Mouse (Mus musculus): Measurements from ENCODE around the gene Pappa.

The Pappa gene

DNA sequence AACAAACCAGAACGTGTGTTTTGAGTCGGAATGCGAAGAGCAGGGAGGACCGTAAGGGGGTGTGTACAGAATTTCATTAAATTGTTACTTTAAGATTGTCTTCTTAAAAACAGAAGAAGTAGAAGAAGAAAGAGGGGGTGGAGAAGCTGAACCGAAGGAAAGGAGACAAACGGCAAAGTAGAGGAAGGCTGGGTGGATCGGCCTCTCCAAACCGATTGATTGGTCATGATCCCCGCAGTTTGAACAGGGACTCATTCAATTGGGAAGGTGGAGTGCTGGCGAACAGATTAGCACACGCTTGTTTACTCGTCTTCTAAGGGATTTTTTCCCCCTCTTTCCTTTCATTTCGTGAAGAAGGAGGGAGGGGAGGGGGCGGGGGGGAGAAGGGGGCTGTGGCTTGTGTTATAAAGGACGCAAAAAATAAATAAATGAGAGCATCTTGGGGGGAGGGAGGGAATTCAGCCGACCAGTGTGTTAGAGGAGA lies at the start of gene Pappa:
TSS of gene Pappa (plus strand) at position 434 of the 484 bp plus-strand sequence.
- DNase-seq, result no peak

DNA sequence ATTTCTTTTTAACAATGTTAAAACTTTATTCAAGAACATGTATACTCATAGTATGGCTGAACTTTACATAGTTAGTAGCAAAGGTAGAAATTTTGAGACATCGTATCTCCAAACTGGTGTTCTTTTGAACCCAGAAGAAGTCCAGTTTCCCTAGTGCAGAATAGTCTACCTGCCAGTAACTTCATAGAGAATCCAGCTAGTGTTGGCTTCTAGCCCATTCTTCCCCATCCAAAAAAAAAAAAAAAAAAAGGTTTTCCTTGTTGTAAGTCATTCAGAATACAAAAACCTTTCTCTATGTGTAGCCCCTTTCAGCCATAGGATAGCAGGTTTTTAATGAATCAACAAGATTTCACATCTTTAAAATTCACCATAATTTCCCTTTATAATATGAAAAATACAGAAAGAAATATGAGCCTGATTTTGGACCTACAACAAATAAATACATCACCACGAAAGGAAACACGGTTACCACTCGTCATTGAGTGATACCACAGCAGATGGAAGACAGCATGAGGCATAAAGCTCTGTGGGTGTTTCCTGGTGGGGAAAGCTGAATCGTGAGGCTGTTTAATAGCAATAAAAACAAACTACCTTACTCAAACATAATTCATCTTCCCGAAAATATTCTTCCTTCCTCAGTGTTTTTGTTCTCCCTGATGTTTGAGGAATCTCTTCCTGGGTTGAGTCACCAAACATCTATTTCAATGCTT lies 45.9 kb upstream of the Pappa start:
- DNase-seq, result no peak

DNA sequence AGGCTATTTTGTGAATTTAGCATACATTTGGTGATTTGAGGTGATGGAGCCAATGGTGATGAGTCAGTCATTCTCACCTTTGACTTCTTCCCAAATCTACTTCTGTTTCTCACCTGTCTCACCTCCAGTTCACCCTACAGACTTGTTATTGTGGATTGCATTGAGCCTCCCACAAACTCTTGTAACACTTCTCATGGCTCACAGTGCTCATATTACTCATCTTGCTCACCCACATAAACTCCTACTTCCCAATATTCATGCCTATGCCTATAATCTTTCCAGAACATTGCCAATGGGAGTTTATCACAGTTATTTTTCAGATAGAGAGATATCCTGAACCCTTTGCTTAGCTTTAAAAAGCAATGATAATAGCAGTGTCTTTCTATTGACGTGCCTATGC lies 37.1 kb upstream of the Pappa start:
- no peak for DNase-seq

DNA sequence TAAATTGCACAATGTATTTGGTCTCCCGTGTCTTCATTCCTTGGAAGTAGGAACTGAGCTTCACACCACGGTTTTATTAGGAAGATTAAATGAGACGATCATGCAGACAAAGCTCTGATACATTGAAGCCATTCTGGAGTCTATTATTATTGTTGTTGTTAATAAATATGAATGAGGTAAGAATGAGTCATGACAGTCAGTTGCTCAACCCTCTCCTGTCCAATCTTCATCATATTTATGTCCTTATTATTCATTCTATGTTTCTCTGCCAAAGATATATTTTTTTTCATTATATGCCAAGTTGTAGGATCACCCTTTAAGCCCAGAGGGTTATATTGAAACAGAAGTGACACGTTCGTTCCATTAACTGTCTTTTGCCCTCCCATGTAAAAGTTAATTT lies 36.4 kb upstream of the Pappa start:
- no peak for DNase-seq

DNA sequence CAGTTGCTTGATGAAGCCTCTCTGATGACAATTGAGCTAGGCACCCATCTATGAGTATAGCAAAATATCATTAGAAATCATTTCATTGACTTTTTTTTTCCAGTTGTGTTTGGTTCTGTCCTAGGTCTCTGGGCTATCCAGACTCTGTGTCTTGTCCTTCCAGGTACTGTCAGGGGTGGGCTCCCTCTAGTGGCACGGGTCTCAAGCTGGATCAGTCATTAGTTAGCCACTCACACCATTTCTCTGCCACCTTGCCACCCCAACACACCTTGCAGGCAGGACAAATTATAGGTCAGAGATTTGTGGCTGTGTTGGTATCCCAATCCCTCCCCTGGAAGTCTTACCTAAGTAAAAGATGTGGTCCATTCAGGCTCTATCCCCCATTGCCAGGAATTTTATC lies 31.8 kb upstream of the Pappa start:
- DNase-seq, result no peak

DNA sequence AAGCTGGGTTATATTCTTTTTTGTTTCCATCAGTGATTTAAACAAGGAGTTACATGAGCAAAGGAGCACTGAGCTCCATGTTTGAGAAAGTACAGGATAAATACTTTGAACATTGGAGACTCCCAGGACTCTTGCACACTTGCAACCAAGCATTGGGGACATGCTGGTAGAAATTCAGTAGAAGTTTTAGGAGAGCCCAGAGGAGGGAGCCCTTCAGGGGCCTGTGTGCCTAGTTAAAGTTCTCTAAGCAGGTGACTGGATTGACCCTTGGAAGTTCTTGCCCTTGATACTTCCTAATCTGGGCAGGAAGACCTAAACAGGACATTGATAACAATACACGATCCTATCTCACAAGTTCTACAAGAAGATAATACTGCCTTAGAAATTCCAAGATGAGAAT lies 3.6 kb upstream of the Pappa start:
- no peak for DNase-seq

DNA sequence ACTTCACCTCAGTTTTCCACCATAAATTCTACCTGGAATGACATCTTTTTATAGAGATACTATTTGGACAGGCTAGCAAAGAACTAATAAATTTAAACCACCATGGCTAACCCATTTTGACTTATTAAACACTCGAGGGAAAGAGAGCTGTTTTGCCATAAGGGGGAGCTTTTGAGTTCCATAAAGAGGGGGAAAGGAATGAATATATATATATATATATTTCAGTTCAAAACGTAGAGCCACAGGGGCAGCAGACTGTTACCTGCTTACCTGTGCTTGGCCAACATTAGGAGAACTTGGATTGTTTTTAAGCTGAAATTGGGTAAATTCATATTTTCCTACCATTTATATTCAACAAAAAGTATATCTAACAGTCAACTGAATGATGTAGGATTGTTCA lies 1.1 kb upstream of the Pappa start:
- no peak for DNase-seq

DNA sequence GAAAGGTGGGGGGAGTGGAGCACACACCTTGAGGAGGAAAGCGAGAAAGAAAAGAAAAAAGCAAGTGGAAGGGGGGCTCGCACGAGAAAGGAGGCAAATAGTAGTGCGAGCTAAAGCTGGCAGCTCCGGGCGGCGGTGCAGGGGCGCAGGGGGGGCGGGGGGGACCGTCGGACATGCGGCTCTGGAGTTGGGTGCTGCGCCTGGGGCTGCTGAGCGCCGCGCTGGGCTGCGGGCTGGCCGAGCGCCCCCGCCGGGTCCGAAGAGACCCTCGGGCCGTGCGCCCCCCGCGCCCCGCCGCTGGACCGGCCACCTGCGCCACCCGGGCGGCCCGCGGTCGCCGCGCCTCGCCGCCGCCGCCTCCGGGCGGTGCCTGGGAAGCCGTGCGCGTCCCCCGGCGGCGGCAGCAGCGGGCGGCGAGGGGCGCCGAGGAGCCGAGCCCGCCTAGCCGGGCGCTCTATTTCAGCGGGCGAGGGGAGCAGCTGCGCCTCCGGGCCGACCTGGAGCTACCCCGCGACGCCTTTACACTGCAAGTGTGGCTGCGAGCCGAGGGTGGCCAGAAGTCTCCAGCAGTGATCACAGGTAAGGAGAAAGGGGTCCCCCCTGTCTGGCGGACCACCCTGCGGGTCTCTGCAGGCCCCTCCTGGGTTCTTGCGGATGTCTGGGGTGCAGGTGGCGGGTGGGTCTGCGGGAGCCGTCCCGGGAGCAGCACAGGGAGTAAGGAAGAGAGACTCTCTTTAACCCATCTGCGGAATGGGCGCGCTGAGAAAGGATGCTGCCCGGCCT lies 586 bp downstream of the Pappa start:
- DNase-seq, result no peak

DNA sequence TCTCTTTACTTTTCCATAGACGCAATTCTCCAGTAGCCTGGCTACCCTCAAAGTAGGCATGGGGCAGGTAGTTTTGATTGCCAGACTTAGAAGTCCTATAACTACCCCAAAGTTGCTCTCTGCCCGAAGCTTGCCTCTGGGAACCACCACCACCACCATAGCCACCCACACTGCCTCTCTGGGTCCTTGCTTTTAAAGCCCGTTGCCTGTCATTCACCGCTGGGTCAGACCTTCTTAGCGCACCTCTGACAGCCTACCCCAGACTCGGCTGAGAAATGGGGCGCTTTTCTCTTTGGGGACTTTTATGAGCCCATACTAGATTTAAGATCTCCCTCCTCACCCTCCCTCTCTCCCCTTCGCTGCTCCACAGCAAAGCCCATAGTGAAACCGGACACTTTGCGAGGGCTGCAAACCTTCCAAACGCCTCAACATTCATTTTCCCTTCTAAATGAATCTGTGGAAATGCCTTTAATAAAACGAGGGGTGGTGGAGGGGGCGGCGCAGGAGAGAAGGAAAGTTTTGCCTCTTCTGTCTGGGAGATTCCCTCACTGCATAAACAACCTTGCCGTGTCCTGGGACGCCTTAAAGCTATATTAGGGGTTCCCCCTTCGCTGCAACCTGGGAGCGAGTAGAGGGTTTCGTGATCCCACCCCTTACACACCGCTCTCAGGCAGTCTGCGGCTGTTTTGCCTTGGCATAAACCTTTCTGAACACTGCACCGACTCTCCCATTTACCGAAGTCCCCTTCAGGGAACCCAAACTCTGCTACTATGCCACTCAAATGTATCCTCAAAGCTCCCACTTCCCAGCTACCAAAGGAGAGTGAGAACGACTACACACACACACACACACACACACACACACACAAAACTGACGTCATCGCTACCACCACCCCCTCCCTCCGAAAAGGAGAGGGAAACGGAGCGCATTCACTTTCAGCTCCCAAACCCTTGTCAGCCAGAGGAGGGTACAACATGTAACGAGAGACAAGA lies 1.7 kb downstream of the Pappa start:
- no peak for DNase-seq

DNA sequence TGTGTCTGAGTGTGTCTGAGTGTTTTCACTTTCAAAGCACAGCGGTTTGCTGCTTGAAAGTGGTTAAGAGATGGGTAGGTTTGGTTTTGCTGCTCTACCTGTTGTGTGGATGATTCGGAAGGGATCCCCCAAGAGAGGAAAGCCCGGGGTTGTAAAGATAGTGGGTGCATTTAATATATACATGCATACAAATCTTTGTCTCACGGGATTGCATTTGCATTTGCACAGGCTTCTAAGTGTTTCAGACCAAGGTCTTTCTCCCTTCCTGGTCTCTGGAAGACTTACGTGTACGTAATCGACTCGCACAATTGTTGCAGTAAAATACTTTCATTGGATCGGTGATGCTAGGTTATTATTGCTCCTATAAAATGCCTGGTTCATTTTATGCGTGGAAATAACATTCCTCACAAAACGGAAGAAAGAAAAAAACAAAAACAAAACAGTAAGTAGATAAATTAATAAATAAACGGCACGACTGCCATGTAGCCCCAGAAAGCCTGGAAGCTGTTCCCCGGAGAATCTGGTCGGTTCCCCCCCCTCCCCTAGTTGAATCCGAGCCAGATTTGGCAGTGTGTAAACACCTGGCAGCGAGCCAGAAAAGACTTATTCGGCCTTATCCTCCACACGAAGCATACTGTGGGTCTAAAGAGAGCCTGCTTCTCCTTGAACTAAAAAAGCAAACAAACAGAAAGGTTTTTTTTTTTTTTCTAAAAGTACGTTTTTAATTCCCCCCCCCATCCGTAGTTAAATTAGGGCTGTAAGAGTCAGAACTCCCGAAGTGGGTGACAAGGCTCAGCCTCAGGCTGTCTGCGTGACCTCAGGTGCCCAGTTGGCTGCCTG lies 2.7 kb downstream of the Pappa start:
- DNase-seq, result no peak

DNA sequence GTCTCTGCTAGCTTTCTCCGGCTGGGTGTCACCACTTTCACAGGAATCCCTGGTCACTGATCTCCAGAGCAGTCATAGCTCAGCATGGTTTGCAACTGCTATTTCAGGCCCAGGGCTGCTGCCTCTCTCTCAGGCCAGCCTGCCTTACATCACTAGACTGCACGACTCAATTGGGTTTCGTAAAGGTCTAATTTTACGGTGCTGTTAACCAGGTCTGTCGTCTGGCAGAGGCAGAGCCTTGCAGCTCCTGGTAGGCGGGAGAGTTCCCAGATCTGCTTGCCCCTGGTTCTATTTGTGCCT lies 3.3 kb downstream of the Pappa start:
- no peak for DNase-seq

DNA sequence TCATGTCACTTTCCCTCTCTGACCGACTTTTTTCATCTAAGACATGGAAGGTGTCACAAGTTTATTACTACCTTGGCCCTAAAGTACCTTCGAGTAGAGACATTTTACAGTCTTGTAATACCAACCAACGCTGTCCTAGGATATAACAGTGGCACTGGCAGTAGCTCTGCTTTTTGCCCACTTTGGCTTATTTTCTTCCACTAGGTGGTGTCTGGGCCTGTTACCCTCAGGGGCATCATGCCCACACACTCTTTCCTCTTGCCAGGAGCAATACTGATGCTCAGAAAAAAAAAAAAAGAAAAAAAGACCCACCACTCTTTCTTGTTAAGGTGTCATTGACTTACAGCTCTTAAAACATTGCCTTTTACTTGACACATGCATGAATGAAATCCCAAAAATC lies 8.7 kb downstream of the Pappa start:
- DNase-seq, result no peak

DNA sequence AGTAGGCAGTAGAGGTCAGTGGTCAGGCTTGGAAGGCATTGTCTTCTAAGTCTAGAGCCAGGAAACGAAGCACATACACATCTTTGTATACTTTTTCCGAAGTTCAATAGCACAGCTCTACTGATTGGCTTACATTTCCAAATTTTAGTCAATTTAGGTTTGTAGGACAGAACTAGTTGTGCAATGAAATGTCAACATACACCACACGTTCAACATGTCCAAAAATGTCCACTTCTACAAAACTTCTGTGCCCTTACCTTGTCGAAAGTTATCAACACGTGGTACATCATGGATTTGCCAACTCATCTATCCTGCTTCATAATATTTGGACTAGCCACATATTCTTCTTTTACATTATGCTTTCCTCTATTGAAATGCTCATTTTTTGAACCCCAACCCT lies 10.4 kb downstream of the Pappa start:
- DNase-seq, result no peak

DNA sequence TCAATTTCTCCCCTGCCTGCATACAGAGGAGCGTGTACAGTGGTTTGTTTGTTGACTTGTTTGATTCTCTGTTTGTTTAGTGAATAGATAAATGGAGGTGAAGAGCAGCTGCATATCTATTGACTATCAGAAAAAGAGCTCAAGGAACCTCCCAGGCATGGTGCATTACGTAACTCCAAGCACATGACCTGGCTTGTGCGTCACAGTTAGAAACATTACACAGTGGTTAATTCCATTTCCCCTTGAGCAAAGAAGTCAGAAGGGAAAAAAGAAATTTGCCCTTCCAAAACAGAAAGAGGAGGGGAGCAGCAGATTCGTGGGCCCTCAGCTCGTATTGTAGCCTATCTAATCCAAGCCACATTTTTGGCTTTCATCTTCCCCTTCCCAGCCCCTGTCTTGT lies 11.1 kb downstream of the Pappa start:
- no peak for DNase-seq

DNA sequence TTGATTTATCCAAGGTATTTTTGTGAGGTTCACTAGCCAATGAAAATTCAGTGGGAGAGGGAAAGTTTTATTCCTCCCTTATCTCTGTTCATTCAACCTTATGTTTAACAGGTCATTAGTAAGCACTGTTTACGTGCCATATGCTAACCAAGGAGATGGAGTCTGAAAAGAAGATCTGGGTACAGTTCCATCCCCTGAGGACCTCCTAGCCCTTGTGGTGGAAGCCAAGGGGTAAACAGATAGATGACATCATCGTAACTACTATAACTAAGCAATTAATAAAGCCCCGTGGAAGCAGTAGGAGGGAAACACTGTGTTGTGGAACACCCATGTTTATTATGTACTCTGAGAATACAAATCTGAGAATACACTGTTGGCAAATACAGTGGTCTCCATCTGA lies 12.6 kb downstream of the Pappa start:
- DNase-seq, result no peak

DNA sequence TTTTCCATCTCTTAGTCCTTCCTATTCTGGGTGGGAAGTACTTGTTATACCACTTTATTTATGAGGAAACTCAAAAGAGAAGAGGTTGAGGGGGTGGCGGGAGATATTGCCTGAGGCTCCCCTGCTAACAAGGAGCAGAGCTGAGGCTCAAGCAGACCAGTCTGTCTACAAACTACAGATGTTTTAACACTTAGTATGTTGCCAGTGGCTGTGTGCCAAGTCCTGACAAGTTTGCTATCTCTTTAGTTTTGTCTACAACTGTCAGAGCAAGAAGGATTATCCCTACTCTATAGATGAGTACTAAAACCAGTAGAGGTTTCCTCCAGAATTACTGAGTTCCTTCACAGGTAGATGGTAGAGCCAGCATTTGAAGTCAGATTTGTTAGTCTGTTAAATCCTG lies 23.0 kb downstream of the Pappa start:
- no peak for DNase-seq

DNA sequence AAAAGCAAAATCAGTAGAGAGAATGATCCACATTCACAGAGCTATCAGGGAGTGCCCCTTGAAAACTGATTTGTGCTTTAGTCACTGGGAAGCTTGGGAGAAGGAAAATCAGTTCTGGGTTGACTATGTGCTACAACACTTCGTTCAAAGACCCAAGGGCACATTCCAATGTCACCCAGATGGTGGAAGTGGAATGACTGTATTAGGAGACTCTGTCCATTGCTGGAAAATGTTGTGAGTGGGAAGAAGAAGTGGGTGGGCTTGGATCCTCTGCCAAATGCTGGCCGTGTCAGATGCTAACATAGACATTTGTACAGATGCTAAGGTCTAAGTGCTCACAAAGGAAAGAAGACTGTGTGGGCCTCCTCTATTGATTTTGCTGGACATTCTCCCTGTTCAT lies 29.6 kb downstream of the Pappa start:
- DNase-seq, result no peak

DNA sequence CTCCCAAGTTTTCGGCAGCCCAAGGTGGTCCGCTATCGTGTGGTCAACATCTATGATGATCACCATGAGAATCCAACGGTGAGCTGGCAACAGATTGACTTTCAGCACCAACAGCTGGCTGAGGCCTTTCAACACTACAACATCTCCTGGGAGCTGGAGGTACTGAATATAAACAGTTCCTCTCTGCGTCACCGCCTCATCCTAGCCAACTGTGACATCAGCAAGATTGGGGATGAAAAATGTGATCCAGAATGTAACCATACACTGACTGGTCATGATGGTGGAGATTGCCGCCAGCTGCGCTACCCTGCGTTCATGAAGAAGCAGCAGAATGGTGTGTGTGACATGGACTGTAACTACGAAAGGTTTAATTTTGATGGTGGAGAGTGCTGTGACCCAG lies 32.3 kb downstream of the Pappa start:
- DNase-seq, result no peak

DNA sequence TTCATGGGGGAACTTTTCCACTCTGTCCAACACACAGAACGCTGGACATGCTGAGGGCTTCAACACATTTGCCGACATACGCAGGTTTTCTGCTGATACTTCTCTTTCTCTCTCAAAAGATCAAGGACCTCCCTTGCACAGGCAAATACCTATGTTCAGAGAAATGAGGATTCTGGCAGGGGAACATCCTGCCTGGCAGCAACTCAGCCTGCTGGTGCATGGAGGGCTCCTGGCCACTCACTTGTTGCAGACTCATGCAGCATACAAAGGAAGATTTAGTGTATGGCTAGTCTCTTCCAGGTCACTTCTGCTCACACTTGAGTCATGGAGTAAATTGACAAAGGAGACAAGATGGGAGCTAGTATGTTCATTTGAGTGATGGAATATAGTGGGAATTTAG lies 34.7 kb downstream of the Pappa start:
- DNase-seq, result no peak

DNA sequence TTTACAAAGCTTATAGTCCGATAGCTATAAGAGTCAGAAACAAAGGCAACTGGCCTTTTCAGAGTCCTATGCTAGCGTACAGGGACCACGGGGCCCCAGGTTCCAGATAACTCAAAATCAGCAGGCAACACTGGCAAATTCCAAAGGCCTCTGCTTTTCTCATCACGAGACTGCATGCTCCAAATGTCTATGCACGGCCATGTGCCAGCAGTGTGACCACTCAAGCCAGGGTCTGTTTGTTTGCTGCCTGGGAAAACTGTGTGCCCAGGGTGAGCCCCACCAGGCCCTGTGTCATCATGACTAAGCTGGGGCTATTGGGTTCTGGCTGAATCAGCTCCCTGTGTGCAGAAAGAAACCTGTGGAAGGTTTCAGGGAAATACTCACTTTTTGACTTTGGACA lies 35.5 kb downstream of the Pappa start:
- no peak for DNase-seq

DNA sequence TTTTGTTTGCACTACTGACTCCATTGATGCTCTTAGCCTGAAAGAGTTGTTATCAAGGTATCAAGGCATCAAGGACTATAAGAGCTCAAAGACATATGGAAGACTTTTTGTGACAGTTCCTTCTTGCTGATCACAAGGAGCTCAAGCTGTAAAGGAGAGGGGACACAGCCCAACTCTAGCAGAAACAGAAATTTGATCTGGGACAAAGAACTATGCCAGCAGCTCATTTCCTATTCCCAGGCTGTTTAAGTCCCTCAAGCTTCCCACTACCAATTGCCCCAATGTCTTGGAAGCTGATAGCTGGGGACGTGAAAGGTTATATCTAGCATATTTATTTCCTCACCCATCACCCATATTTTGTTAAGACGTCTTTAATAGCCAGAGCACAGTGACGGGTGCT lies 39.7 kb downstream of the Pappa start:
- DNase-seq, result no peak

DNA sequence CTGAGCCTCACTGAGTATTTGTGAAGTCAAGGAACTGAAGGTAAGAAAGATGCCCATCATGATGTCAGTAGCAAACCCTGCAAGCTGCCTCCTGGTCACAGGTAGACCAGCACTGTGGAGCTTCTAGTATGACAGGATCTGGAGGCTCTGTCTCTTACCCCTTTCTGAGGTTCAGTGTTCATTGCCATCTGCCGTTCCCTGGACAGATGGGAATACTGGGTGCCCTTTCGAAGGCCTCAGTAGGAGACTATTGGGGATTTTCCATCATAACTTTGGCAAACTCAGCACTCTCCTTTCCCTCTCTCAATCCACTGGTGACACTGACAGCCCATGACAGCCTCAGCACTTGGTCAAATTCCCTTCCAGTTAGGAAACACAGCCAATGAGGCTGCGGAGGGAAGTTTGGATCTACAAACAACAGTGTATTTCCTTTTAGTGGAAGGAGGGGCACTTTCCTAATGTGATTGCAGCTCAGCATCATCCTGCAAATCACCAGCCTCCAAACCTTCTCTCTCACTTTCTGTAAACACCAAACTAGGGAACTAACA lies 42.4 kb downstream of the Pappa start:
- DNase-seq, result no peak

All from B cell, adult 2 months (primary cell).